Mouse (Mus musculus) MEL (cell line): ENCODE measurements around the gene Wwc2.

Source experiments
- CTCF ChIP-seq, 3 experiments: IDR thresholded peaks in 2 of 3; conservative IDR thresholded peaks in 1 of 3; 2 replicates each; pipeline ENCODE4 v1.5.1; 2011 to 2012; ENCODE audit warnings: low read length in 3 of 3, low read depth in 2 of 3, mild to moderate bottlenecking in 2 of 3, improper control_type of control experiment in 1 of 3, inconsistent platforms in 1 of 3, mixed read lengths in 1 of 3, moderate library complexity in 1 of 3; ENCODE audit not compliant: control insufficient read depth in 1 of 3, insufficient read depth in 1 of 3, poor library complexity in 1 of 3, severe bottlenecking in 1 of 3
- EP300 ChIP-seq, 2 experiments: IDR thresholded peaks; 2 replicates each; pipeline ENCODE4 v1.6.1; 2011; ENCODE audit warnings: improper control_type of control experiment in 2 of 2, low read length in 2 of 2, low read depth in 1 of 2, mild to moderate bottlenecking in 1 of 2
- ETS1 ChIP-seq: IDR thresholded peaks from 2 replicates; pipeline ENCODE4 v1.6.1; 2012; ENCODE audit warnings: low read depth, mild to moderate bottlenecking, inconsistent platforms, low read length, improper control_type of control experiment, moderate library complexity
- MAFK ChIP-seq: IDR thresholded peaks from 2 replicates; pipeline ENCODE4 v1.6.1; 2011; ENCODE audit warnings: low read depth, mild to moderate bottlenecking, low read length, improper control_type of control experiment, borderline replicate concordance

GRCm38 (mm10) chr8:47849842-47850241 lies 140.9 kb downstream of the Wwc2 start:
- TF ChIP-seq EP300 (IDR thresholded peaks at IDR 0.05; ENCODE audit: low read depth in 1 of 2, low read length in 2 of 2) (no peak), CTCF (IDR thresholded peaks at IDR 0.05 in 2 of 3, conservative IDR thresholded peaks at IDR 0.05 in 1 of 3; ENCODE audit: control insufficient read depth in 1 of 3, insufficient read depth in 1 of 3, low read depth in 2 of 3, low read length in 3 of 3, poor library complexity in 1 of 3, severe bottlenecking in 1 of 3) (peak; percentile 46 to 58 (median 47); a peak in 5 of 6 replicates), MAFK (no peak), ETS1 (no peak)
